Mouse (Mus musculus) spleen, adult 2 months (tissue): ENCODE results near the gene Gpc5.

Experiments used
- CTCF ChIP-seq: fragments of 200-500 bp; IDR thresholded peaks from 2 replicates; pipeline ENCODE4 v1.5.1; 2011; ENCODE audit warnings: mild to moderate bottlenecking, inconsistent platforms; ENCODE audit not compliant: insufficient read depth, insufficient read length, insufficient replicate concordance; ENCODE audit errors: extremely low read depth
- POLR2A ChIP-seq: fragments of 200-500 bp; IDR thresholded peaks from 2 replicates; pipeline ENCODE4 v1.6.1; 2011; ENCODE audit warnings: low read depth, low read length, inconsistent platforms

DNA sequence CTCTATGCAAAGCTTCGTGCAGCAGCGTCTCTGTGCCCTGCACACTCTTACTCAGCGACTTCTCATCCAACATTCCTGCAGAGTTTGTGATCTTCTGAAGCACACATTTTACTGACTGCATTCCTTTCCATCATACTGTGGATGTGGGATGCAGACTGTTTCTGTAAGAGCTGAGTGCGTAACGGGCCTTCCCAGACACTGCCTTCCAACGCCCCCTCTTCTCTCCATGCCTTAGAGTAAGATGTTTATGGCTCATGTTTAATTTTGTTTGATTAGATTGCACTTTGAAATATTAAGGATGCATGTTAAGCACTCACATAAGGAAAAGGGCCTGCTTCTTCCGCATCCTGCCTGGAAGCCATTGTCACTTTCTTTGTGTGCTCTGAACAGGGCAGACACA is 14.0 kb upstream of the Gpc5 start:
- TF ChIP-seq POLR2A (no peak), CTCF (no peak)
